Mouse (Mus musculus) kidney, adult 2 months (tissue): ENCODE measurements around the gene Gnb1.

Source experiments
- CTCF ChIP-seq: fragments of 200-500 bp; conservative IDR thresholded peaks from 2 replicates; pipeline ENCODE4 v1.5.1; 2011; ENCODE audit warnings: low read depth, mild to moderate bottlenecking, control low read depth, low read length, moderate library complexity, mixed read lengths; ENCODE audit not compliant: insufficient read depth, insufficient read length
- POLR2A ChIP-seq: fragments of 200-500 bp; IDR thresholded peaks from one replicate; pipeline ENCODE4 v1.6.1; 2011; ENCODE audit warnings: low read depth, low read length, control low read depth

GRCm38 (mm10) chr4:155491529-155492130, 469 bp downstream of the Gnb1 start:
- no peak for TF ChIP-seq CTCF
- TF ChIP-seq POLR2A = no peak
